8 mouse cellular contexts compared by ENCODE assay signal in genomic region chr5:115326875-115327609, GRCm38 (mm10). TPM values are rescaled to one million over a fixed set of nuclear protein-coding genes. Genes with fewer than 3 reads are reported as not detected.
A peak's percentile ranks its signal among the peaks of the same experiment; 100 is the strongest.
DNase-seq lines count a peak whose midpoint lies in the region; ATAC-seq and TF ChIP-seq lines count a peak whose summit lies in the region.

TSS of gene Srsf9 (plus strand) at chr5:115327177.

- H3K4me3 ChIP-seq in bone marrow, adult 2 months (replicated peaks; ENCODE audit: control insufficient read depth, low read depth, low read length), result peak within 1 kb of the TSS; percentile 92
- H3K4me3 ChIP-seq in embryonic facial prominence, embryonic 15.5 days (replicated peaks), result peak within 1 kb of the TSS; percentile 95
- H3K4me3 ChIP-seq in kidney, embryonic 15.5 days (replicated peaks), result peak within 1 kb of the TSS; percentile 96

- H3K27ac ChIP-seq in bone marrow, adult 2 months (ENCODE audit: control insufficient read depth, insufficient read depth, low read depth, low read length, poor library complexity), result peak within 1 kb of the TSS; percentile 92
- peak within 1 kb of the TSS; percentile 88 for H3K27ac ChIP-seq in embryonic facial prominence, embryonic 15.5 days (replicated peaks)
- H3K27ac ChIP-seq in kidney, embryonic 15.5 days, result peak within 1 kb of the TSS; percentile 94

- DNase-seq in 416B (ENCODE audit: low read depth) (peak; percentile 96), liver (peak; percentile 97)
- DNase-seq in heart, adult 9 months (ENCODE audit: low spot score in 2 of 2), result peak; percentile 94 to 95
- DNase-seq in spleen, postnatal 4 days (ENCODE audit: low spot score in 2 of 2), result peak; percentile 96 to 99

- no peak for TF ChIP-seq CTCF in bone marrow, adult 2 months (IDR thresholded peaks at IDR 0.05; ENCODE audit: control insufficient read depth, insufficient read depth, low read length)

- peak; percentile 90 for ATAC-seq in embryonic facial prominence, embryonic 15.5 days (ENCODE audit: insufficient number of reproducible peaks, low FRiP score, low TSS enrichment, low read depth)
- peak; percentile 93 for ATAC-seq in kidney, embryonic 15.5 days (replicated peaks; ENCODE audit: low FRiP score)
- peak; percentile 91 for ATAC-seq in monocyte, adult 5-6 weeks (replicated peaks; ENCODE audit: insufficient number of reproducible peaks, low FRiP score, low TSS enrichment, poor library complexity, severe bottlenecking)

- H3K4me2 ChIP-seq in embryonic facial prominence, embryonic 15.5 days (replicated peaks), result peak within 1 kb of the TSS; percentile 68
- H3K4me2 ChIP-seq in kidney, embryonic 15.5 days, result peak within 1 kb of the TSS; percentile 81

- under 1% methylated on average over 94 of the region's 97 CpGs for WGBS in bone marrow, adult 2 months
- under 1% methylated on average over 92 of the region's 97 CpGs for WGBS in embryonic facial prominence, embryonic 15.5 days
- under 1% methylated on average over 92 of the region's 97 CpGs for WGBS in kidney, embryonic 15.5 days

- TF ChIP-seq POLR2A in bone marrow, adult 2 months (IDR thresholded peaks at IDR 0.05; ENCODE audit: borderline replicate concordance, control insufficient read depth, low read depth, low read length), result peak; percentile 61; the same call in 1 of the 2 replicates

- peaks cover 23% of the 10 kb centered on the region for H3K36me3 ChIP-seq in embryonic facial prominence, embryonic 15.5 days
- peaks cover 25% of the 10 kb centered on the region for H3K36me3 ChIP-seq in kidney, embryonic 15.5 days

- H3K27me3 ChIP-seq in embryonic facial prominence, embryonic 15.5 days, result no peaks in the 10 kb centered on the region
- no peaks in the 10 kb centered on the region for H3K27me3 ChIP-seq in kidney, embryonic 15.5 days

- peak within 1 kb of the TSS; percentile 86 for H3K9ac ChIP-seq in embryonic facial prominence, embryonic 15.5 days
- H3K9ac ChIP-seq in kidney, embryonic 15.5 days, result peak within 1 kb of the TSS; percentile 98

- no peaks in the 10 kb centered on the region for H3K4me1 ChIP-seq in bone marrow, adult 2 months (ENCODE audit: control insufficient read depth, insufficient read depth, low read length)
- H3K4me1 ChIP-seq in embryonic facial prominence, embryonic 15.5 days, result peaks cover 30% of the 10 kb centered on the region
- H3K4me1 ChIP-seq in kidney, embryonic 15.5 days, result peaks cover 29% of the 10 kb centered on the region

- H3K9me3 ChIP-seq in embryonic facial prominence, embryonic 15.5 days (replicated peaks), result no peaks in the 10 kb centered on the region
- no peaks in the 10 kb centered on the region for H3K9me3 ChIP-seq in kidney, embryonic 15.5 days (replicated peaks)

RNA-seq across cellular contexts. Expression of gene Srsf9, which starts in this region (rescaled TPM):
- polyA plus RNA-seq in bone marrow, adult 2 months (2011; ENCODE audit: insufficient read depth, insufficient read length, low replicate concordance, missing spikeins), result 61.2 and 61.4 TPM in 2 replicates
- 263 and 264 TPM in 2 replicates for polyA plus RNA-seq in embryonic facial prominence, embryonic 15.5 days (2015; fragmentation: Nextera tagmentation; extraction: Ambion mirVana)
- polyA plus RNA-seq in kidney, embryonic 15.5 days (2015; fragmentation: Nextera tagmentation; extraction: Ambion mirVana), result 301 and 315 TPM in 2 replicates
- total RNA-seq in monocyte, adult 5-6 weeks (2017), result 62.5 to 83.1 TPM (median 79.3 TPM) in 3 replicates

Comparison
In these comparisons a context has a peak if more than half of its experiments do, and no peak if none do; other contexts are left out.
1. Peak in every context shown above with its lines: DNase-seq, ATAC-seq, H3K4me3 ChIP-seq and H3K27ac ChIP-seq.